Mouse (Mus musculus) fat pad, adult 2 months (tissue): ENCODE data around the gene Syt14.

ENCODE experiments used
- DNase-seq: peaks from one replicate; pipeline ENCODE4 v3.0.0-alpha.2; 2011; ENCODE audit warnings: low read depth, low spot score; ENCODE audit errors: extremely low read depth

Gene Syt14

GRCm38 (mm10) chr1:193035371-193036238 lies at the start of gene Syt14:
Gene Syt14, minus strand, starts transcription at chr1:193035775.
- no peak for DNase-seq

- DNase-seq = no peak
Measured at GRCm38 (mm10) chr1:193084016-193084415, 48.4 kb upstream of the Syt14 start.

DNA sequence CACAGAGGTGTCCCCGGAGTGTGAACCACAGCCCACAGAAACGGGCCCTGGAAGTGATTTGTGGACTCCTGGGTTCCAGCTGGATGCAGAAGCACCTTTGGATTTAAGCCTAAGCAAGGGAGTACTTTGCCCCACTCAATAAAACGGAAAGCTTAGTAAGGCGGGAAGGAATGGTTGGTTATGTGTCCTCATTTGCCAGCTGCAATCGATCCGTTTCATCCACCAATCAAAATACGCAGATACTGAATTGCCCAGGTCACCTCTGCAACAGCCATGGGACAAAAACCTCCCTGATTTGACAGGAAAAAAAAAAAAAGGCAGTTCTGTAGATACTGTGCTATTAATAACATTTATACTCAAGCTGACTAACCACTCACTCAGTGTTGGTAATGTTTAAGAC lies 47.5 kb upstream of the Syt14 start:
- no peak for DNase-seq

GRCm38 (mm10) chr1:193082311-193082921 lies 46.8 kb upstream of the Syt14 start:
- no peak for DNase-seq

- no peak for DNase-seq
Measured at GRCm38 (mm10) chr1:193062618-193063017, 27.0 kb upstream of the Syt14 start.

DNA sequence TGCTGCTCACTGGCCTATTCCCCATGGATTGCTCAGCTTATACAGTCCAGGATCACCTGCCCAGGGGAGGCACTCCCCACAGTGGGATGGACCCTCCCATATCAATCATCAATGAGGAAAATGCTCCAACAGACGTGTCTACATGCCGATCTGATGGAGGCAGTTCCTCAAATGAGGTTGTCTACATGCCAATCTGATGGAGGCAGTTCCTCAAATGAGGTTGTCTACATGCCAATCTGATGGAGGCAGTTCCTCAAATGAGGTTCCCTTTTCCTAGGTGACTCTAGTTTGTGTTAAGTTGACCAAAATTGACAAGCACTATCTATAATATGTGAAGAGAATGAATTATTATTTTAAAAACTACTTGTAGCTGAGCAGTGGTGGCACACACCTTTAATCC lies 24.6 kb upstream of the Syt14 start:
- no peak for DNase-seq

- no peak for DNase-seq
Measured at GRCm38 (mm10) chr1:193059596-193059995, 24.0 kb upstream of the Syt14 start.

DNA sequence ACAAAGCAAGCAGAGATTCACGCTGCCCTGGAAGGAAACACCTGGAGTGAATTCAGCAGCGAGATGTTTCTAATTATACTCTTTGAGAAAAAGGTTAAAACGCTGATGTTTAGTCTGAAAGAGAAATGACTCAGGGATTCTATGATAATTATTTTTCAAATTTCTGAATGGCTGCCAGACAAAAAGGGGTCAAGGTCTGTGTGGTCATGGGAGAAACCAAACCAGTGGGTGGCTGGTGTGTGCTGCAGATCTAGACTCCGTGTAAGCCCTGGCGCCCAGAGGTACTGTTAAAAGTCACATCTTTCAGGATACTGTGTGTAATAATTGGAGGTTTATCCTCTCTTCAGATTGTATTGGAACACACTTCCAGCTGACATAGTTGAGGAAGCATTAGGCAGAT lies 18.8 kb upstream of the Syt14 start:
- no peak for DNase-seq

DNA sequence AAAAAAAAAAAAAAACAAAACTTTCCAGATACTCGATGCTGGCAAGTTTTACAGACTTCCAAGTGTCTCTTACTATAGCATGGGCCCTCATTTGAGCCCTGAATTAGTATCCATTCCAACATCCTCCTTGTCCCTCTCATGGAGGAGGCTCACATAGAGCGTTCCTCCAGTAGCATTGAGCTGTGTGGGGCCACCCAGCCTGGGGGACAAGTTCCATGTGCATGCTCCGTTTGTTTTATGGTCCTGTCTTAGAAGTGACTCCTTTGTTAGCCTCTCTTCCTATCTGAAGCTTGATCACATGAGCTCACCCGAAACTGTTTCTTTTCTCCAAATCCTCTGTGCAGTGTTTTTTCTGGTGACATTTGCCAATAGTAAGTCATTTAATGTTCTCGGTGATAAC lies 17.5 kb upstream of the Syt14 start:
- DNase-seq = no peak

GRCm38 (mm10) chr1:193047616-193048015 lies 12.0 kb upstream of the Syt14 start:
- DNase-seq = no peak

- DNase-seq = no peak
Measured at GRCm38 (mm10) chr1:193042760-193043295, 7.3 kb upstream of the Syt14 start.

DNA sequence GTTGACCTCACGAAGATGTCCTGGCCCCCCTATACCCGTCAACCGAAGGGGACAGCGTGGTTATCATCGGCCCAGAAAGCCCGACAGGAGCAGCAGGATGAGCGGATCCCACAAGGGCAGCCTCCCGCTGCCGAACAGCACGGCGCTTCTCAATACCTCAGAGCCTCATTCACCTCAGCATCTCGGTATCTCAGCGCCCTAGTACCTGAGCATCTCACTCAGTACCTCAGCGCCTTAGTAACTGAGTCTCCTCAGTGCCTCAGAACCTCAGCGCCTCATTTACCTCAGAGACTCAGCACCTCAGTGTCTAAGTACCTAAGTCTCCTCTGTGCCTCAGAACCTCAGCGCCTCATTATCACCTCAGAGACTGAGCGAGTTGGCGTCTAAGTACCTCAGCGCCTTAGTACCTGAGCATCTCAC lies 614 bp downstream of the Syt14 start:
- no peak for DNase-seq

GRCm38 (mm10) chr1:193024311-193024710 lies 11.3 kb downstream of the Syt14 start:
- DNase-seq = no peak

GRCm38 (mm10) chr1:193012351-193012750 lies 23.2 kb downstream of the Syt14 start:
- DNase-seq = no peak

DNA sequence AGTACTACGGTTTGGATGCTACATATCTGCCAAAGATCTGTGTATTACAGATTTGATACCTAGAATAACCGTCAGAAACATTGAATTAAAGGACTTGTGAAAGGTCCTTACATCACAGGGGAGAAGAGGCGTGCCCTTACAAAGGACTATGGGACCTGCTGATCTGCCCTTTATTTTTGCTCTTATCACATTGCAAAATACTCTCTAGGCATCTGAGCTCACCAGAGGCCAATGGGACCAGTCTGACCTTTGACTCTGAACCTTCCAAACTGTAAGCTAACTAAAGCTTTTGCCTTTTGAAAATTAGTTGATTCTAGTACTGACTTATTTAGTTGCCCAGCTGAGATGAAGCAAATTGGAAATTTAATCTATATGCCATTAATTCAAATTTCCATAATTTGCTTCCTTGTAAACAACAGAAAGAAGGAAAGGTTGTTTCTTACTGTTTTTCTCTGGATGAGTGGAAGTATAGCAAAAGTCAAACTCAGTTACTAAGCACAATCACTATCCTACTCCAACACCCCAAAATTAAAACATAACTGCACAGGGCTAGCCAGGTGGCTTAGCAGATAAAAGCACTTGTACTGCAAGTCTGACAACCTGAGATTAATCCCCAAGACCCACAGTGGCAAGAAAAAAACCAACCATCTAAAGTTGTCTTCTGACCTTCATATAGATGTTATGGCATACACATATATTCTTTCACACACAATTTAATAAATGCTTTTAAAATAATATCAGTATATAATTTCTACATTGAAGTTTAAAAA lies 24.4 kb downstream of the Syt14 start:
- DNase-seq = no peak

GRCm38 (mm10) chr1:193004581-193004980 lies 31.0 kb downstream of the Syt14 start:
- no peak for DNase-seq

DNA sequence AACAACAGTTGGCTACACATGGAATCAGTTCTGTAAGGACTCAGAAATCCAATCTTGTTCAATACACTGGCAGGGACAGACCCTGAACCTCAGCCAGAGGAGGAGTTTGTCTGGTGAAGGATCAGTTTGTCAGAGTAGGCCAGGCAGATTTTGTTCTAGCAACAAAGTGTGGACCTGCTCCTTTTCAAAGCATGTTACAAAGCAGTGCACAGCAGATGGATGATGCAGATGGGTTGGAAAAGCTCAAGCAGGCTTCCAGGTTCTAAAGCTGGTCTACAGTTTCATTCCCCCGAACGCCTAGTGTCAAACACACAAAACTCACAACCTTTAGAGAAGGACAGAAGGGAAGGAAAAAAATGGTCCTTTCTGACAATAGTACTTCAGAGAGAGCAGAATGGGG lies 31.6 kb downstream of the Syt14 start:
- no peak for DNase-seq

DNA sequence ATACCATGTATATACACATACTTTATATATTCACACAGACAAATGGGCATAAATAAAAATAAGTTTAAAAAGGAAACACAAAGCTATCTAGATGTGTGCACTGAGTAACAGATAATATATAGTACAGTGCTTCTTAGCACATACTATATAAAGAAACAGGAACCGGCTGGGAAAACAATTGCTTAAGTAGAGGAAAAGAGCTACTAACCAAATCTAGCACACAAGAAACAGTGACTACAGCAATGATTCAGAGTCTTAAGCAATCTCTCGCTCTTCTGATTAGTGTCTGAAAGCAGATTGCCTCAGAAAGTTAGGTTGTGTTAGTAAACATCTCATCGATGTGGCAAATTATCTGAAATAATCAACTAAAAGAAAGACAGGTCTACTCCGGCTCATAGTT lies 33.3 kb downstream of the Syt14 start:
- DNase-seq = no peak

DNA sequence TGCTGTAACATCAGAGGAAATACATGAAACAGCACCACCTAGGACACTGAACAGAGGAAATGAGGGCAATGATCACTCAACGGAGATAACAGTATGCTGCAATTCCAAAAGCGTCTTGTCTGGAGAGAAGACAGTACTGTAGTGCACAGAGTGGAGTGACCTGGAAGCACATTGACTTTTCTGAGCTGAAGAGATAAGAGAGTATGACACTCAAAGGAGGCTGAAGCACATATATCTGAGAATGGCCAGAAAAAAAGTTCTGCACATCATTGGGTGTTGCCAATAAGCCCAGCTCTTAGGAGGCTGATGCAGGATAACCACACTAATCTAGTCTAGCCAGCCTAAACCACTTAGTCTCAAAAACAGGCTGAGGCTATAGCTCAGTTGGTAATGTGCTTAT lies 34.0 kb downstream of the Syt14 start:
- DNase-seq = no peak

- no peak for DNase-seq
Measured at GRCm38 (mm10) chr1:193000908-193001307, 34.7 kb downstream of the Syt14 start.

DNA sequence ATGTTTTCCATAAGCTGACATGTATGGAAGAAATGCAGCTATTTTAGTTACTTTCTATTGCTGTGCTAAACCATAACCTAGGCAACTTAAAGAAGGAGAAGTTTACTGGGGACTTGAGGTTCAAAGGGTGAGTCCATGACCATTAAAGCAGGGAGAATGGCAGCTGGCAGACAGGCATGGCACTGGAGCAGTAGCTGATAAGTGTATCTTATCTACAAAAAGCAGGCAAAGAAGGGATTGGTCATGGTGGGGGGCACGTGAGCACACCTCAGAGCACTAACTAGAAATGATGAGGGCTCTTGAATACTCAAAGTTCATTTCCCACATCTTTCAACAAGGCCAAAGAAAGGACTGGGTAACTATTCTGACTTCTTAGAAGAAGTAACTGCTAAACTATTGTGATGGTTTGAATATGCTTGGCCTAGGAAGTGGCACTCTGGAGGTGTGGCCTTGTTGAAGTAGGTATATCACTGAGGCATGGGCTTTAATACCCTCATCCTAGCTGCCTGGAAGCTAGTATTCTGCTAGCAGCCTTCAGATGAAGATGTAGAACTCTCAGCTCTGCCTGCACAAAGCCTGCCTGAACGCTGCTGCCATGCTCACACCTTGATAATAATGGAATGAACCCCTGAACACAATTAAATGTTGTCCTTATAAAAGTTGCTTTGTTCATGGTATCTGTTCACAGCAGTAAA lies 41.2 kb downstream of the Syt14 start:
- DNase-seq = no peak
